Mouse (Mus musculus) kidney, adult 11 months (tissue): ENCODE measurements around the gene Ccnq.

Experiments used
- DNase-seq: peaks from one replicate; pipeline ENCODE4 v3.0.0; 2022

Gene Ccnq

DNA sequence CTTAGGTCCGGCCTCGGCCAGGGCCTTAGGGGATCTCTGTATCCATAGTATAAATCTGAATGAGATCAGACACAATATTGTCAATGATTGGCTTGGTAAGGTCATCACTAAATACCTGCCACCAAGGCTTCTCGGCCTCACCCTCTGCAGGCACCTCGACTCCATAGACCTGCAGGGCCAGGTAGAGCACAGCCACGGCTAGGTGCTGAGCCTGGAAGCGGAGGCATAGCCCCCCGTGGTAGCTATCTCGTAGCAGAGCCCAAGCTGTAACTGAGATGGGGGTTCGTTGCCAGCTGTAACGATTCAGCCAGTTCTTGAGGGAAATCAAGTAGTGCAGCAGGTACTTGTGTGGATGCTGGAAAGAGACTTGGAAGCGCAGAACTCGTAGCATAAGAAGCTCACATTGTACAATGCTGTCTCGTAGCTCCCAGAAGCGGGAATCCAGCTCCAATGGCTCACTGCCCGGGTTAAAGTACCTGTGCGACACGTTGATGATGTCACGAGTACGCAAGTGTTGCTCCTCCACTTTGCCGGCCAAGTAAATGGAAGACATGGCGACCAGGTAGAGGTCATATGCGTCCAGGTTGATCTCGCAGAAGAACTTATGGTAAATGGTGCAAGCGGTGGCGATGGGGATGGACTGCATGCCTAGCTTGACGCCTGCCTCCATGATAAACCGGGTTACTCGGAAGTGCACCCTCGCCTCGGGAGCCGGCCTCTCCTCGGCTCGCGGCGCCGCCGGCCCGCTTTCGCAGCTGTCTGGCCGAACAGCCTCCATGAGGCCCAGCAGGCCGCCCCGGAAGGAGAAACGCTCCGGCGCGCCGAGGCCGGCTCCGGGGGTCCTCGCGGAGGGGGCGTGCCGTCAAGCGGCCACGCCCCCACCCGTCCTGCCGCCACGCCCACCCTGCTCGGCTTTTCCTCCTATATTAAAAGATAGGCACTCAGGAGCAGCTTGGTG lies at the start of gene Ccnq:
Ccnq (minus strand) TSS at position 845 of the 958 bp plus-strand sequence.
- DNase-seq: peak; percentile 73

DNA sequence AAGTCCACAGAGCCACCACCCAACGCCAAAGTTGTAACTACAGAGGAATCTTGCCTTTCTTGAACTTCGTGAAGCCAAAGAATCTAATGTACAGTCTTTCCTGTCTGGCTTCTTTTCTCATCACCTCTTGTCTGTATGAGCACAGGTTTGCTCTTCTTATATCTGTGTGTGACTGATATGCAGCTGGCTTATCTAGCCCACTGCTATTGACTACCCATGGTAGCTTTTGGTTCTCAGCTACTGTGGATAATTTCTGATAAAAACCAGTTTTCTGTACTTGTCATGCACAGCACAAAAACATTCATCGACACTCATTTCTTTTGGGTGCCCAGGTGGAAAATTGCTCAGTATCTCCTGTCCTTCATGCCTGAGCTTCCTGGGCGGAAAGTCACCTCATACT lies 49.6 kb upstream of the Ccnq start:
- no peak for DNase-seq

DNA sequence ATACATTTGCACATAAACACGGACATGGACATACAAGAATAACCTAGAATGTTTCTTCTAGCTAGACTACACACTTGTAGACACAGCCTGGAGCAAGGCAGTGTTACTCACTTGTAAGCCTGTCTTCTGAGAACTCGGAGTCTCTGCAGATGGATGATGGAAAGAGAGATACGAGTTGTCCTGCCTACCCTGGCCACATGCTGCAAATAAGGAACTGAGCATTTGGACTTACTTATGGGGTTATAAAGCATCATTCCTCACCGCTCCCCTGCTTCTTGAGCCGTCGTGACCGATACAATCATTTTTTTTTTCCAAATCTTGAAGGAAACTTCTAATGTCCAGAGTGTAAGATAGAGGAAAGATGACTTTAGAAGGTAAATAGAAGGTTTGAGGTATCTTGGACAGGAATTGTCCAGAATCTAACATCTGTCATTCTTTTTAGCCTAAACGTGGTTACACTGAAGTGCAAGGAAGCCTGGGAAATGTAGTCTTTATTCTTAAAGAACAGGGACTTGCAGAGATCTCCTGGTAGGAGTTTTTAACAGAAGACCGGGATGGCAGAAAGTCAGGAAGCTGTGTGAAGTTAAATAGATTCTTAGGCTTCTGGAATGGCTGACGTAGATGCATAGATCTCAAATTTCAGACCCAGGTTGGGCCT lies 44.7 kb upstream of the Ccnq start:
- no peak for DNase-seq

DNA sequence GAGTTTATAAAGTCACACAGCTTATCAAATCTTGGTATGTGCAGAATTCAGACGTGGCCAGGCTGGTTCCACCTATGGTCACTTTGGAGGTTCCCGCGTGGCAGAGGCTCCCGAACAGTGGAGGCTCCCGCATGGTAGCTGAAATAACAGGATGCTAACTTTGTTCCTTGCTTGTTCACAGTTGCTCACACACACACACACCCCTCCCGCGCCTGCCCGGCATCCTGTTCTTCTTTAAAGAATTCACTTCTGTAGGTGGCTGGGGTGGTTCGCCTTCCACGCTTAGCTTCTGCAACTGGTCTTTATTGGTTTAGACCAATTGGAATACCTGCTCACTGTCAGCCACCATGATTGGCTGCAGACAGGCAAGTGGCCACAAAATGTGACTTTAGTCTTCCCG lies 41.6 kb upstream of the Ccnq start:
- DNase-seq: no peak

DNA sequence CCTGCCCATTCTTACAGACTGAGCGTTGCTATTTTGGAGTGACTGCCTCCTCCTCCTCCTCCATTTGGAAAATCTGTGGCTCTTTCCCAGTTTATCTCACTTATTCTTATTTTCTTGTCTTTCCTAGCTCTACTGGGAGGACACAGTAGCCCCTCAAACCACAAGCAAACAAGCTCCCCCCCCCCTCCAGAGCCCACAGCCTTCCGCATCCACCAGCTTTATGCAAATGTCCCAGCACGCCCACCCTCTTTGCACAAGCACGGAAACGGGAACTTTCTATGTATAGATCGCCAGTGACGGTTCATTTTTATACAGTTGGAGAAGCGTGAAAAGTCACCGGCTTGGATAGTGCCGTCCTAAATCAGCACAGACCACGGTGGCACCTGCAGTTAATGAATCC lies 40.9 kb upstream of the Ccnq start:
- no peak for DNase-seq

DNA sequence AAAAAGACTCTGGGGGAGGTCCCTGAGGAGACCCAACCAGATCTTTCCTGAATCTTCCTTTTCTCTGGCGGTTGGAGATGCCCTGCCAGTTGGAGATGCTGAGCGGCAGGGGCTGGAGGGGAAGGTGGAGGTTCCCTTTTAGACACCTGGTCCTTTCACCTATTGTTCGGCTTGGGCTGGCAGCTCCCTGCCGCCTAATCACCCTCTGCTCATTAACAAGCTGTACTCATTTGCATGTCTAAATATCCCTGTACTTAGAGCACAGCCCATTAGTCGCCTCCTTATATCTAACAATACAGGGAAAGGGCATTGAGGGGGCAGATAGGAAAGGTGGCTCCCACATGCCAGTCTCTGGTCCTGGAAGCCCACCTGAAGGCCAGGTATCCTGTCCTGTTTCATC lies 40.5 kb upstream of the Ccnq start:
- DNase-seq: no peak

DNA sequence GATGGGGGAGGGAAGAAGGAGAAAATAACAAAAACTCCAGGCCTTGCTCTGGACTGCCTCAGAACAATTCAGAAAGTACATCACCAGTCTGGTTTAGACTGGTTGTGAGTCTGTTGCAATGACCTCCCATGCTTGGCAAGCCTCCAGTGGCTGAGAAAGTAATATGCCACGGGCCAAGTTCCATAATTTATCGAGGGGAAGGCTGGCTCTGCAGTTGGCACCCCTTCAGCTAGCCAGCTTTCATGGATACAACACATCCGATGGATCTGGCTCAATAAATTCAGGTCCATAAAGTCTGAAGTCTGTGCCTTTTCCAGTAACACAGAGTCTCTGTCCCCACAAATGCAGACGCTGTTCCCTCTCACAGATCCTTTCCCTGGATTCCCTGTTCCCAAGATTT lies 40.1 kb upstream of the Ccnq start:
- peak; percentile 87 for DNase-seq

DNA sequence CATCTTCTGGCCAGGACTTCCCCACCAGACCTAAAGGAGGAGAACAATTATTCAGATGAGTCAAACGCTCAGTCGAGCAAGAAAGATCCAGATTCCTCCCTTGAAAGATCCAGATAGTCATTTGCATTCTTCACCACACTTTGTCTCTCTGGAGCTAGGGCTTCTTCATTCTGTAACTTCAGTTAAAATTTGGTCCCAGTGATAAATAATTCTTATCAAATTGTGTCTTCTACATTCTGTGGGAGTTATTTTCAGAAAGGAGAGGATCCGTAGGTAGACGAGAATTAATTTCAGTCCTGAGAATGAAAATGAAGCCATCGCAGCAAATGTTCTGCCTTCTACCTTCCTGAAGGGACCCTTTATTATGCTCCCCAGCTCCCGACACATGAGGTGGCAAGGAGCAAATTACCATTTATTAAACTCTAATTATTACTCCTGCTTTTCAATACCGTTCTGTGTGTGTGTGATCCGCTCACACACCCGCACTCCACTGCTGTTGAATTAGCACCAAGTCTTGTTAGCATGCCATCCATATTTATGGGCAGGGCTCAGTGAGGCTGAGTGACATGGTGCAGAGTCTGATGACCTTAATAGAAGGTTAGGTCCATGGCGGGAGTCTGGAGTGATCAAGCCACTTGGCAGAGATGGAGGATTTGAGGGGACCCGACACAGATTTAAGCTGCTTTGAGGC lies 38.0 kb upstream of the Ccnq start:
- DNase-seq: no peak

DNA sequence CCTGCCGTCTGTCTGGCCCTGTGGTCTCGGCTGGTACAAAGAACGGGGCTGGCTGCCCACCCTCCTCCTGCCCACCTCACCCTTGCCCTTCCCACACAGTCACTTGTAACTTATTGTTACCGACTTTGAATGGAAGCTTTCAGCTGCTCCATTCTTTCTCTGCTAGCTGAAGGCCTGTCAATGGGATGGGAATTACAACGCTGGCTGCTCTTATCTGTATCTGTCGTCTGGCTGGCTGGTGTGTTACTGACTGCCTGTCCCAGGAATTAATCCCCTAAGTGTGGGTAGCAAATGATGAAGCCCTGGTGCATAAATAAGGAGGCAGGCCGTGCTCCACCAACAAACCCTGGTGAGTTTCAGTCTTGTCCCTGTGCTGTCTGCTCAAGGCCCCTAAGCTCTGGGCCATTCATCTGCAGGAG lies 34.5 kb upstream of the Ccnq start:
- no peak for DNase-seq

DNA sequence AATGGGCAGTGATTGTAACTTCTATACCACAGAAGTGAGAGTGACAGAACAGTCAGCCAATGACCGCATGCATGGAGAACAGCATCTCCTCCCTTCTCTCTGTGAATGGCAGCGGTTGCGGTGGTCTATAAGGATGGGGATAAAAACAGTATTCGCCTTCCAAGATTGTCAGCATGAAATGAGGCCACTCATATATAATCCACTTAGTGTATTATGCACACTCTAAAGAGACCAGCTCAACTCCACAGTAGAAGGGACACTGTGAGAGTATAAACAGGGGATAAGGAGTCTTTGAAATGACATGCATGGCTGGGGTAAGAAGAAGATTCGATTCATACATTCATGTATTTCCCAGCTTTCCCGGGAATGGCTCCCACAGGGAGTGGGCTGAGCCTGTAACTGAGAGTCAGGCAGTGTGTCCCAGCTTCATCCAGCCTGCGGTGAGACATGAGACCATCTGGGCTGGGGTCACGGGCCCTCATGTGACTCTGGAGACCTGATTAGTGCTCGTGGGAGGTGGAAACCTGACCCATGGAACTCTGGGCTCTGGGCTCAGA lies 31.3 kb upstream of the Ccnq start:
- DNase-seq: no peak

DNA sequence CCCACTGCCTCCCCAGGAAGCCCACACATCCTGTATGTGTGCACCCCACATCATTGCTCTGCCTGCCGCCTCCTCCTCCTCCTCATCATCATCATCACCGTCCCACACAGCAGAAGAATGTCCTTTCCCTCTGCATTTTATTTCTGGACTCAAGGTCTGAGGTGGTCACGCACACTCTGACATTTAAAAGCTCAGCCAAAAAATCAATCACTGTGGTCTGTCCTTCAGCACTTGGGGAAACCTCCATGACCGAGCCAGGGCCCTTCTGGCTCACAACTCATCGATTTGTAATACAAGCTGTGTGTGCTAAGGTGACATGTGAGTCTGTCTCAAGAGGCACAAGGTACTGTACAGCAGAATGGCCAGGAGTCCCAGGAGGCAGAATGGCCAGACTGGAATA lies 30.8 kb upstream of the Ccnq start:
- DNase-seq: no peak

DNA sequence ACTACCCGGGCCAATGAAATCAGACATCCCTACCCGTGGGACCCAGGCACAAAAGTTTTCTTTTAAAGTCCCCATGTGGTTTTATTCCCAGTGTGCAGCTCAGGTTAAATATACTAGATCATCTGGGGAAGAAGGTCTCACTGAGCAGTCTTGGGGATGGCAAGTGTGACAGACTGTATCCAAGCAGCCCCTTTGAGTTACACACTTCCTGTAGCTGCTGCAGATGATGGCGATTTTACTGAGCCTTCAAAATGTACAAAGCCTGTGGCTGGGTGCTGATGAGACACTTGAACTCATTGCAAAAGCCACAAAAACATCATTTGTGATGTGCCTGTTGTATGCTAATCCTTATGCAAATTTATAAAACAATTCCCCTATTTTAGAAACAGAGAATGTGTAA lies 29.0 kb upstream of the Ccnq start:
- DNase-seq: no peak

DNA sequence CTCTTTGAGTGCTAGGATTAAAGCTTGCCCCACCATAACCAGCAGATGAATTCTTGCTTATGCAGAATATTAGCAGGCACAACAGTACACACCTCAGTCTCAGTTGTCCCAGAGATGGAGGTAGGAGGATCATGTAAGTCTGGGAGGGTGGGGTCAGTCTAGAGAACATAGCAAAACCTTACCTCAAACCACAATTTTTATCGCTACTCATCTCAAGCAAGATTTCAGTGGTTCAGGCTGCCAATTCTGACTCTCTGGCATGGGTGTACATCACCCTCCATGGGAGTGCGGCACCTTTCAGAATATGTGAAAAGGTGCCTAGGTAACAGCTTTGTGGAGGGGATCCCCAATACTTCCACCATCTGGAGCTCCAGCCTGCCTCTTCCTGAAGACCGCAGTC lies 28.5 kb upstream of the Ccnq start:
- DNase-seq: no peak

DNA sequence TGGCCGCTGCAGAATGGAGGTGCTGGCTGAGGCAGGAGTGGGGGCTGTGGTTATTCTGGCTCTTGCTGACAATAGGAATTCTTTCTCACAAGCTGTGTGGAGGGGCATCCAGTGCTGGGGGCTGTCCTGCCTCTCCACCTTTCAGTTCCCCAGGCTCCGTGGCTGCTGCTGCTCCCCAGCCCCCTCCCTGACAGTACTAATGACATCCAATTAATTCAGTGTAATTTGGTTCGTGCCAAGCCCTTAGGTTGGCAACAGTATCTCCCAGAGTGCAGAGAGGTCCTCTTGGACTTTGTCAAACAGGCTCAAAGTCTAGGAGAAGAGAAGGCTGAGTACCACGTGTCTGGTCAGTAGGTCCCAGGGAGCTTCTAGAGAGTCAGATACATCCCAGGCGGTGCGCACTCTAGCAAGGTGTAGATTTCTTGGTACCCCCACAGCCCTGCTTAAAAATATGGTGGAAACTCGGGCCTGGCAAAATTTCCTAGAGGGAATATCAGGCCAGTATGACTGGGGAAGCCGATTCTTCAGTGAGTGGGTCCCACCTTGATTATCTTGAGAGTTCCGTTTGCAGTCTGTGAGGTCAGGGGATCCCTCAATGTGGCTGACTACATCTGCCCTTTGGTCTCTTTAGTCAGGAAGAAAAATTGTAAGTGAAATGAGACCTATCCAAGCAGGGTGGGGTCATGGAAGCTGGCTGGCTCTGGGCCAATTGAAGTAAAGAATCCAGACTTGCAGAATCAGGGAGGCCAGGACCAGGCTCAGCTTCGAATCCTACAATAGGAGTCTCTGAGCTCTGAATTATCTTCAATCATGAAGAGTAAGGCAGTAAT lies 26.5 kb upstream of the Ccnq start:
- peak; percentile 70 for DNase-seq

DNA sequence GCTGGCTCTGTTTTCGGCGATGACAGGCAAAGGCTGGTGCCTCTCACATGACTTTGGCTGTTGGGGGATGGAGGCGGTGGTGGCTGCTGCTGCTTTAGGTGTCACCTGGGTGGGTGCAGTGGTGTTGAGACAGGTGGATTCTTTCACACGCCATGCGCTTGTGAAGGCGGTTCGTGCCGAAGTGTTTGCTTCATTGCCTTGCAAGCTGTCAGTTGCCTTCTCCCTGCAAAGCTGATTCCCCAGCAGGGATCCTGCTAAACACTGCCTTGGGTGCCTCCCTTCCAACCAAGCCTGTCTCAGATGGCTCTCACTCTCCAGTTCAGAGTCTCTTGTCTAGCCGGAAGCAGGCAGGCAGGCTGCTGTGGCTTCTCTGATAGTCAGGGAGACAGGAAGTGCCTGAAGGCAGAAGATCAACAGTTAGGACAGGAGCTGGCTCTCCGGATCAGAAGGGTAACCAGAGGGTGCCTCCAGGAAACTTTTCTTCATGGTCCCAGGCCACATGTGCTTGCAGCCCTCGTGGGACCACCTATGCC lies 20.3 kb upstream of the Ccnq start:
- no peak for DNase-seq

DNA sequence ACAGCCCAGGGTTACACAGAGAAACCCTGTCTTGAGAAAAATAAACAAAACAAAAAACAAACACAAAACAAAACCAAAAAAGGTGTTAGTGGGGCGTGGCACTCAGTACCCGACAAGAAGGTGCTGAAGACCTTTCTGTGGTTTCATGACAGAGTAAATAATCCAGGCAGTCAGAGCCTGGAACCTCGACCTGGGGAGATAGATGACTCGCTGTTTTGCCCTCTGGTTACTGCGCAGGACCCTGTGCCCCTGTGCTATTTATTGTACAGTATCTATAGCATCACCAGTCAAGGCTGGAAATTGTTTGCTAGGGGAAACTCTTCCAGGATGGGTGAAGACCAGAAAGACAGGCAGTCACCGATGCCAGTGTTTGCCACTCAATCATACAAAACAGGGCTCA lies 18.9 kb upstream of the Ccnq start:
- DNase-seq: no peak

DNA sequence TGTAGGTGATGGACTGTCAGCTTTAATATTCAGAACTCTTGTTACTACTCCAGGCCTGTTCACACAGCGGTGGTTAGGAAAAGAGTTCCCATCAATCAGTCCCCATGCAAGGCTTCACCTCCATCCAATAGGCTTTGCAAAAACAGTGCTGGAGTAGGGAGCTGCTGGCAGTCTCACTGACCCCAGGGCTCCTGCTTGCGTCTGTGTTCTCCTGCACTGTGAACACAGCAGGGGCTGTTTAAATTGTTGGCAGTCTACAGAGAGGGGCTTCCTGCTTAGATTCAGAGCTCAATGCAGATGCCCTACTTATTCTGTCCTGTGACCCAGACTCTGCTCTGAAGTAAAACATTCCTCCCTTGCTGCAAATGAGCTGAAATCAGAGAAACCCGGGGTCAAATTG lies 17.2 kb upstream of the Ccnq start:
- DNase-seq: no peak

DNA sequence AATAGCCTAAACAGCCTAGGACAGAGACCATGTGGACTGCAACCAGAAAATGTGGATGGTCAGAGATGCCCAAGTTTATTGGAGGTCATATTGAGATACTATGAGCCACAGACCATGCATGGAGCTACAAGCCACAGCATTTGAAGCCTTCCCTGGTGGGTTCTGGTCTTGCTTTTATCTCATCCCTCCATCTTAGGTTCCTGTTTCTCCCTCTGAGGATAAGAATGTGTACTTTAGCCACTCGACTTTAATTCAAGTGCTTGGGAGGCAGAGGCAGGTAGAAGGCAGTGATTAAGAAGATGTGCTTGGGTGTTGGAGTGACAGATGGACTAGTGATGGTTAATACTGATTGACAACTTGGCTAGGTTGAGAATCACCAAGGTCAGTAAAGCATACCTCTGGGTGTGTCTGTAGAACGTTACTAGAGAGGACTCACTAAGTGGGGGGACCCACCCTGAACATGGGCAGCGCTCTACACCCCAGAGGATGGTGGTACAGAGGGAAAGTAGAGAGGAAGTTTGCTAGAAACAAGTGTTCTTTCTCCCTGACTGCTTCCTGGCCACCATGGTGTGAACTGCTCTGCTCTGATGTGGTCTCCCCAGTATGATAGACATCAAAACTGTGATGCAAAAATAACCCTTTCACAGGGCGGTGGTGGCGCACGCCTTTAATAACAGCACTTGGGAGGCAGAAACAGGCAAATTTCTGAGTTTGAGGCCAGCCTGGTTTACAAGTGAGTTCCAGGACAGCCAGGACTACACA lies 14.7 kb upstream of the Ccnq start:
- DNase-seq: no peak

DNA sequence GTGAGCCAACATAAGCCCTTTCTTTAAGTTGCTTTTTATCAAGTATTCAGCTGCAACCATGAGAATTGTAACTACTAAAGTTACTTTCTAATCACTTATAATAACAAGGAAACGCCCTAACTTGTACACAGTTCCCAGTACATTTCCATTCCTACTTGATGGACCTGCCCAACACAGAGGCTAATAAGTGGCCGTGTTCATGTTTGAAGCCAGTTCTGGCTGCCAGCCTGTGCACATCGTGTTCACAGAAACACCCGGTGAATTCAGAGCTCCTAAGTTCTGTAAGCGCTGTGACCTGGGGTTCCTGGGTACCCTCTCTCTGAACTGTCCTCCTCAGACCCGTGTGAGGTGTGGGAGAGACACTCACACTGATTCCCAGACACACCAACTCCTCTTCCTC lies 13.3 kb upstream of the Ccnq start:
- DNase-seq: peak; percentile 32

DNA sequence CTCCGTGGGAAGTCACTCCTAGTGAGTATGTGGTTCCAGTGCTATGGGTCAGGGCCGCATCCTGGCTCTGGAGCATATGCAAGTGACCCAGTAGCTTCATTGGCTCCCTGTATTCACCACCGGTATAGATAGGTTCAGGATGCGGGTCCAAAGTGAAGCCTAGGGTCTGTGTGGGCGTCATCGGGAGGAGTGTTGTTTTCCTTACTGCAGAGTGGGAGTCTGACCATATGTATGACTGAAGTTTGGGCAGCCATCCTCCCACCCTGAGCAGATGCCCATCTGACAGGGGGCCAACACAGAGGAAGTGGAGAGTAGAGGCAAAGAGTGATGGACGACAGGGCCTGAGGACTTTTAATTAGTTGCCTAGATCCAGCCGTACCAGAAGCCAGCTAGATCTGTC lies 12.8 kb upstream of the Ccnq start:
- no peak for DNase-seq

DNA sequence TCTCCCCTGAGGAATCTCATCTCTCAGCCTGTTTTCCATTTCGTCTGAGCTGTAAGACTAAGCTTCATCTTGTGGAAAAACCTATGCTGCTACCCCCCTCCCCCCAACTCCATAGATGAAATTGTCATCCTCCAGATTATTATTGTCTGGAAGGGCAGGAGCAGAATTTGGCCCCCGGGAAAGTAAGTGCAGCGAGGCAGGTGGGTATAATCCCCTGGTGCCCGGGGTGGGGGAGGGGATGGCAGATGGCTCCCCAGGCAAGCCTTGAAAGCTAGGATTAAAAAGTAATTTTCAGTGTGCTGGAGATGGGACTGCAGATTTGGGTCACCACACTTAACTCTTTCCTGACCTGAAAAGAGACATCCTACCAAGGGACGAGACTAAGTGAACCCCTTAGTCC lies 10.7 kb upstream of the Ccnq start:
- DNase-seq: no peak

DNA sequence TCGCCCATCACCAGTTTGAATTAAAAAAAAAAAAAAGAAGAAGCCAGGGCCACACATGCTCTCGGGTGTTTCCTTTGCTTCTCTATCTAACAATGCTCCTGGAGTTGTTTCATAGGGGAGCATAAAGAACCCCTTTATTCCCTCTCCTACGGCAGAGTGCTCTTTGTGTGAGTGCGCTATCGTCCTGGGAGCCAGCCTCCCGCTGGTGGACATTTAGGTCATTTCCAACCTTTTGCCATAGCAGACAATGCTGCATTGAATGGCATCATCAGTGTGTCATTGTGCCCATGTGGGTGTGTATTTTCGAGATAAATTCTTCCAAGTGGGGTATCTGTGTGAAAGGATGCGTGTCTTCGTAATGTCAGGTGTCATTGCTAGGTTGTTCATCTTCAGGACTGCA lies 9.6 kb upstream of the Ccnq start:
- DNase-seq: no peak
